Mouse (Mus musculus): ENCODE results near the gene Unc5cl. TPM values are rescaled to one million over a fixed set of nuclear protein-coding genes. Genes with fewer than 3 reads are reported as not detected.

Gene Unc5cl
- polyA plus RNA-seq, 1 experiment from 2014 or later: 0.08 TPM

DNA sequence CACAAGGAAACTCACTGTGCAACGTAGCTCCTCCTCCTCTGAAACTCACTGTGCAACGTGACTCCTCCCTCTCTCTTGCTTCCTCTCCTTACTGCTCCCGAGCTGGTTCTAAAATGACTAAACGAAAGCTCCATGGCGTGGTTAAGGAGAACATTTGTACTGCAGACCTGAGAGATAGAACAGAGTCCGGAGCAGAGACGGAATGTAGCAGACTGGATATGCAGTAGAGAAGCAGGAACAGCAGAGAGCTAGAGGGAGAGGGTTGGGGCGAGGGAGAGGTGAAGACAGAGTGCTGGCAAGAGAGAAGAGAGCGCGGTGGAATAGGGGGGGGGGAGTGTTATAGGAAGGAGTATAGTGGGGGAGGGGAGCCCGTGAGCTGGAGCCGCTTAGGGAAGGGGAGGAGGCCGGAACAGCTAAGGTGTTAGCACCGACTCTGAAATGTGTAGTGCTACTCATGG lies 131.2 kb downstream of the Unc5cl start:
- ATAC-seq (ENCODE audit: insufficient number of reproducible peaks, insufficient read depth, low FRiP score, low TSS enrichment, low read depth): peak; percentile 32; the same call in 1 of the 2 replicates
- Histone ChIP-seq H3K4me2 (peak overlapping the region; percentile 61), H3K36me3 (no peaks in the 10 kb centered on the region), H3K9ac (peak overlapping the region; percentile 44; the same call in 1 of the 2 replicates), H3K9me3 (no peaks in the 10 kb centered on the region), H3K4me1 (no peaks in the 10 kb centered on the region), H3K4me3 (peak overlapping the region; percentile 38), H3K27ac (no peak overlapping the region), H3K27me3 (no peaks in the 10 kb centered on the region)
- 7% methylated on average over 14 of the region's 14 CpGs for WGBS

DNA sequence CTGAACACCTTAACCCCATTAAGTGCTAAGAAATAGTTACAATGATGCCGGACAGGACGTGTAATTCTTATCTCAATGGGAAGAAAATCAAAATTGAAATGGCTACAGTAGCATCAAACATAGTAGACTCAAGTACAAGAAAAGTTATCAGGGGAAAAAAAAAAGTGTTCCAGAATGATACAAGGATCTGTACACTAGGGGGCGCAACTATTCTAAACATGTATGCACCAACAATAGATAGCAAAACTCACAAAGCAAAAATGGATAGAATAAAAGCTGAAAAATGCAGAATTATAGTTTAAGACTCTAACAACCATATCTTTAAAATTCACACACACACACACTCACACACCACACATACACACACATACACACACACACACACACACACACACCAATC lies 134.0 kb downstream of the Unc5cl start:
- Histone ChIP-seq H3K9me3 (no peaks in the 10 kb centered on the region), H3K4me2 (no peak overlapping the region), H3K9ac (no peak overlapping the region), H3K27me3 (no peaks in the 10 kb centered on the region), H3K4me1 (no peaks in the 10 kb centered on the region), H3K27ac (no peak overlapping the region), H3K36me3 (no peaks in the 10 kb centered on the region), H3K4me3 (no peak overlapping the region)
- no peak for ATAC-seq (ENCODE audit: insufficient number of reproducible peaks, insufficient read depth, low FRiP score, low TSS enrichment, low read depth)
- WGBS: 47% methylated on average over 3 of the region's 3 CpGs

Other genes starting within 250 kb of the Unc5cl start
- 0.13 TPM in 1 of 2 replicates, not detected in the other for gene Trem1, start 222.1 kb upstream of the Unc5cl start, polyA plus RNA-seq (2015; fragmentation: Nextera tagmentation; extraction: Ambion mirVana)
- gene Trem3, start 207.1 kb upstream of the Unc5cl start, polyA plus RNA-seq (2015; fragmentation: Nextera tagmentation; extraction: Ambion mirVana): not detected in 2 replicates
- 0.15 and 0.41 TPM in 2 replicates for gene Treml4, start 190.6 kb upstream of the Unc5cl start, polyA plus RNA-seq (2015; fragmentation: Nextera tagmentation; extraction: Ambion mirVana)
- 0.28 and 0.39 TPM in 2 replicates for gene Treml2, start 155.4 kb upstream of the Unc5cl start, polyA plus RNA-seq (2015; fragmentation: Nextera tagmentation; extraction: Ambion mirVana)
- gene B430306N03Rik, start 138.8 kb upstream of the Unc5cl start, polyA plus RNA-seq (2015; fragmentation: Nextera tagmentation; extraction: Ambion mirVana): 0.12 TPM in 1 of 2 replicates, not detected in the other
- gene Trem2, start 108.5 kb upstream of the Unc5cl start, polyA plus RNA-seq (2015; fragmentation: Nextera tagmentation; extraction: Ambion mirVana): 2.9 and 3.7 TPM in 2 replicates
- 1.1 and 1.2 TPM in 2 replicates for gene Treml1, start 95.0 kb upstream of the Unc5cl start, polyA plus RNA-seq (2015; fragmentation: Nextera tagmentation; extraction: Ambion mirVana)
- gene Nfya, start 45.0 kb upstream of the Unc5cl start, polyA plus RNA-seq (2015; fragmentation: Nextera tagmentation; extraction: Ambion mirVana): 16.0 and 18.9 TPM in 2 replicates
- gene Oard1, start 44.9 kb upstream of the Unc5cl start, polyA plus RNA-seq (2015; fragmentation: Nextera tagmentation; extraction: Ambion mirVana): 53.5 and 57.6 TPM in 2 replicates
- 2.9 TPM in 2 replicates for gene Apobec2, start 22.0 kb upstream of the Unc5cl start, polyA plus RNA-seq (2015; fragmentation: Nextera tagmentation; extraction: Ambion mirVana)
- gene Tspo2, start 3.4 kb upstream of the Unc5cl start, polyA plus RNA-seq (2015; fragmentation: Nextera tagmentation; extraction: Ambion mirVana): 1.3 and 2.9 TPM in 2 replicates